Mouse (Mus musculus) embryo, embryonic 11.5 days (tissue): ENCODE data around the gene Pacs1.
A peak's percentile ranks its signal among the peaks of the same experiment; 100 is the strongest.
"Not testable (repeated sequence)": the region's sequence is repeated elsewhere in the genome, so short reads cannot be mapped to it uniquely, and the experiment has no call there.

Experiments
- DNase-seq: peaks from one replicate; pipeline ENCODE4 v3.0.0-alpha.2; 2012; ENCODE audit warnings: low read depth, low spot score

Gene Pacs1

GRCm38 (mm10) chr19:5268017-5268416 is 4.9 kb downstream of the Pacs1 start:
- no peak for DNase-seq

DNA sequence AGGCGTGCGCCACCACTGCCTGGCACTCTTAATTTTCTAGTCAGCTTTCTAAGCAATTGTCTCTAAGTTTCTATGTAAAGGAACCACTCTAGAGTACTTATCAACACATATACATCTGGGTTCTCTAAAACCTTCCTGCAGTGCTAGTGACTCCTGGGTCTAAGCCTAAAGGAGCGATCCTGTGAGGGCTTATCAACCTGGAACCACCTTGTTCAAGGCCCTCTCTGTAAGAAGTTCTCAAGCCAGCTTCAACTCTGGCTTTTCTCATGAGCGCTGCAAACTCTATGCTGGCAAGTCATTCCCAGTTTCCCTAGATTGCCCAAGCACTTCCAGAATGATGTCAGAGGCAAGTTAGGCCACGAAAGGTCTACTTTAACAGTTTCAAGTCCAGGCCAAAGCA is 5.9 kb downstream of the Pacs1 start:
- no peak for DNase-seq

DNA sequence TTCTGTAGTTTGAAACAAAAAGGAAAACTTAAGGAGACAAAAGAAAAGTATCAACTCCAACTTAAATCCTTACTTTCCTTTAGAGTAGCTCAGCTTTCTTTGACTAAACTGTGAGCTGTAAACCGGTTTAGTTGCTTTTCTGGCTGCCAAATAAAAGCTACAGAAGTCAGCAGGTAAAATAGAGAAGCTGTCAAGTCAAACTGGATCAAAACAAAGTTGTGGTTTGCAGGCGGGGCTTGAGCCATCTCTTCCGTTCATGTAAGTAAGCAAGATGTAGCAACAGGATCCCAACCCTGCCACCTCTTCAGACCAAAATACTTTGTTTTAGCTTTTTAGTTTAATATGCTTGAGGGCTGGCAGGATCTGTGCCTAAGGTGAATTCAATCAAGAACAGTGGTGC is 15.8 kb downstream of the Pacs1 start:
- no peak for DNase-seq

GRCm38 (mm10) chr19:5236981-5237380 is 35.9 kb downstream of the Pacs1 start:
- DNase-seq, result not testable (repeated sequence)

DNA sequence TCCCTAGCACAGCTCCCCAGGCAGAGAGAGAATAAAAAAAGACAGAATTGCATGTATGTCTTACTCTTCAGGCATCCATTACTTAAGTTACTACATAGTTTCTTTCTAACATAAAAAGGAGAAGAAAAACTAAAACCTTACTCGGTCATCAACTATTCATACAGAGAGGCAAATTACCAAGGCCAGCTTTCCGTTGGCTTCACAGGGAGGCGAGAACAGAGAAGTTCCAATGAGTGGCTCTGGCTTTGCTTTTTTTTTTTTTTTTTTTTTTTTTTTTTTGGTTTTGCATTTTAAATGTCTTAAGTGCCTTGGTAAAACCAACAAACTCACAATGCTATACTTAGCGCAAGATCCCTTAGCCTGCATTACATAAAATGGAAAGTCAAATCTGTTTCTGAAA is 40.2 kb downstream of the Pacs1 start:
- no peak for DNase-seq

- DNase-seq, result no peak
Measured at GRCm38 (mm10) chr19:5230110-5230509, 42.8 kb downstream of the Pacs1 start.

DNA sequence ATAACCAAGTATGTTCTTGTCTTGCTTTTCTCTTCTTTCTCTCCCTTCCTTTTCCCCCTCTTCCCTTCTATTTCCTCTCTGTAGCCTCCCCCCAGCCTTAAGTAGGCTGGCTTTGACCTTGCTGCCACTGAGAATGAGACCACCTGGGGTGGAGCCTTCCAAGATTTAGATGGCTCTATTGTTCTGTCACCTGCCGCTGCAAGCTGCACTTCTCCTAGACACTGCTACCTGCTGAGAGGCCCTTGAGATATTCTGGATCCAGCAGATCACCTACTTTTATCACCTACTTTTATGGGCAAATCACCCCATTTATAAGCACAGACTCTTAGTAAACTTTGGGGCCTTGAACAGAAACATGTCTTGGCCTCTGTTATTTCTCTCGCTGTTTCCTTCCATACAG is 48.3 kb downstream of the Pacs1 start:
- no peak for DNase-seq

DNA sequence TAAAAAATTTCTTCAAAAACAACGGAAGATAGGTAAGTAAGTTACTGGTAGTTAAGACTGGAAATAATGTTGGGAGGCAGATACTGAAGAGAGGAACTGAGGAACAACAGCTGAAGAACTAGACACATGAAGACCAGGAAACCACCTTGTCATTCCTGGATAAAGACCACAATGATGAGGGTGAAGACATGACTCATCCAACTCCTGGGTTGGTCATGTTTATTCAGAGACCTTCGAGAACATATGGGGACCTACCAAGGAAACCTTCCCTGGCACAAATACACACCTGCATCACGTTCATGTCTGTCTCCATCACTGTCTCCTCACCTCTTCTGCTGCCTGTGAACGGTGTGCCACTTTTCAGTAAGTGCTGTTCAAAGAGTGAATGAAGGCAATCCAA is 48.8 kb downstream of the Pacs1 start:
- no peak for DNase-seq

GRCm38 (mm10) chr19:5221926-5222325 is 51.0 kb downstream of the Pacs1 start:
- DNase-seq, result no peak

- not testable (repeated sequence) for DNase-seq
Measured at GRCm38 (mm10) chr19:5221219-5221723, 51.6 kb downstream of the Pacs1 start.

DNA sequence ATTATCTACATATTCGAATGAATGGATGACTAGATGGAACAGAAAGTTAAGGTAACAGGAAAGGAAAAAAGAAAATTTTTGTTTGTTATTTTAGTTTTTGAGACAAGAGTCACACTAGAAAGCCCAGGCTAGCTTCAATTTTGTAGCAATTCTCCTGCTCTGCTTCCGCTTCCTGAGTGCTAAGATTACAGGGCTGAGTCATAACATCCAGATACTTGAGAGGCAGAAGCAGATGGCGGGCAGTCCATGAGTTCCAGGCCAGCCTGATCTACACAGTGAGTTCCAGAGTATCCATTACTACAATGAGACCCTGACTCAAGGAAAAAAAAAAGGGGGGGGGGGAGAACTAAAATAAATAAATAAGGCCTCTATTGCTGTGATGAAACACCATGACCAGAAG is 52.5 kb downstream of the Pacs1 start:
- no peak for DNase-seq

DNA sequence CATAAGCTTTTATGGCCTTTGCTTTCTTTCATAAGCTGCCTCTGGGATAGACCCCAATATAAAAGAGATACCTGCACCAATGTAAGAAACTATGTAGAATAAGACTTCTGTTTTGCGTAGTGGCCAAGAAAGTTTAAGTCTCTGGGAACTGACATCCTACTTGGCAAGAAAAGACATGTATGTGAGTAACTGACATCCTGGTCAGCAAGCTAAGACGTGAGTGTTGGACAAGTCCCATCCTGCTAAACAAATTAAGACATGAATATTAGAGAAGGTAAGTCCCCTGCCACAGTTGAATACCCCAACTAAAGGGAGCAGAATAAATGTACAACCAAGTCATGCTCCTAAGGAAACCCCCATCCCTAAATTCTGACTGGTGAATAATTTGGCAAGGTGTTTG is 71.2 kb downstream of the Pacs1 start:
- DNase-seq, result no peak

- DNase-seq, result not testable (repeated sequence)
Measured at GRCm38 (mm10) chr19:5200617-5201016, 72.3 kb downstream of the Pacs1 start.

GRCm38 (mm10) chr19:5198553-5198952 is 74.4 kb downstream of the Pacs1 start:
- no peak for DNase-seq

DNA sequence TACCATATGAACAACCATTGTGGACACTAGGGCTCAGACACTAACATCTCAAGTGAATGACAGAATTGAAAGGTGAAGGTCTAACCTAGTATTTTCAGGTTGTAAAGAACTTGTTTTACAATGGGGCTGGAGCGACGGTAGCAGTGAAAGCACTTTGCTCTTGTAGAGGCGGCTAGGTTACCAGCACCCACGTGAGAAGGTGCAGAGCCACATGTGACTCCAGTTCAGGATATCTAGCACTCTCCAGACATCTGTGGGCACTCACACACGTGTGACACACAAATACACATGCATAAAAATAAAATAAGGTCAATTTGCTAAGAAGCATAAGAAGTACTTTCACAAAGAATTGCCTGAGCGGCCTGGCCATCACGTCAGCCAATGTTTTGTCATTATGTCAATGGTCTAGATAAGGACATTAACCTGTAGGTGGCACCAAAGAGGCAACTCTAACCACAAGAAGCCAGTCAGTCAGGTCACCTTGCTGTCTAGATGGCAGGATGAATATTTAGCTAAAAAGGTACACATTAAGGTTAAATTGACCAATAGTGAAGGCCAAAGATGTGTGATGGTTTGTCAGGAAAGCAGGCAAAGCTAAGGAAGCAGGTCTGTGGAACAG is 77.4 kb downstream of the Pacs1 start:
- DNase-seq, result peak; percentile 52

DNA sequence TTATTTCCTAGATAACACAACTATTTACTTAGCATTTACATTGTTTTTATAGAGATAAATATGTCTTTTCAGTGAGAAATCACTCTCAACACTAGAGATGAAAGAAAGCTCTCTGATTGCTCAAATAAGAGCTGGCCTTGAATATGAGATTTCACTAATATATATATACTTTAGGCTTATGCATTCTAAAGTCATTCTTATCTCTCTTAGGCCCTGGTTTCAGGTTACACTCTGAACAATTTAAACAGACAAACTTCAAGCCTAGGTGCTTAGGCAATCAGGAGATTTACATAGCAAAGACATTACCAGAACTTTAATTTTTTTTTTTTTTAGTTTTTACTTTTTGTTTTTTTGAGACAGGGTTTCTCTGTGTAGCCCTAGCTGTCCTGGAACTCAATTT is 80.5 kb downstream of the Pacs1 start:
- no peak for DNase-seq

- no peak for DNase-seq
Measured at GRCm38 (mm10) chr19:5187439-5187838, 85.5 kb downstream of the Pacs1 start.

- no peak for DNase-seq
Measured at GRCm38 (mm10) chr19:5181926-5182325, 91.0 kb downstream of the Pacs1 start.

GRCm38 (mm10) chr19:5178631-5179030 is 94.3 kb downstream of the Pacs1 start:
- no peak for DNase-seq

GRCm38 (mm10) chr19:5170430-5170829 is 102.5 kb downstream of the Pacs1 start:
- no peak for DNase-seq

DNA sequence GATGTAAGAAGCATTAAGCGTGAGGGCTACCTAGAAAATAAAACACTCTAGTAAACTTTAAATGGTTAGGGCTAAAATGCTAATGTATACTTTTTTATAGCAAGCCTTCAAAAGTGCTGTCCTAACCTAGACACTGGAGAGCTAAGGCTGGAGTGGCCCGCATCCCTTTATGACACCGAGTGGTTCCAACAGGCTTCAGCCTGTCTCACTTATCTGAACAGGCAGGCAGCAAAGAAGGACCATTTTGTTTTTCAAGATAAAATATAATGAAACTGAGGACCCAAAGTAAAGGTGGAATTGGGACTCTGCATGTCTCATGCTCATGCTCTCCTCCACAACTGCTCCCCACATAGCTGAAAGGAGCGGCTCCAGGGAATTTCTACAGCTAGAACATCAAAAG is 105.4 kb downstream of the Pacs1 start:
- DNase-seq, result no peak

DNA sequence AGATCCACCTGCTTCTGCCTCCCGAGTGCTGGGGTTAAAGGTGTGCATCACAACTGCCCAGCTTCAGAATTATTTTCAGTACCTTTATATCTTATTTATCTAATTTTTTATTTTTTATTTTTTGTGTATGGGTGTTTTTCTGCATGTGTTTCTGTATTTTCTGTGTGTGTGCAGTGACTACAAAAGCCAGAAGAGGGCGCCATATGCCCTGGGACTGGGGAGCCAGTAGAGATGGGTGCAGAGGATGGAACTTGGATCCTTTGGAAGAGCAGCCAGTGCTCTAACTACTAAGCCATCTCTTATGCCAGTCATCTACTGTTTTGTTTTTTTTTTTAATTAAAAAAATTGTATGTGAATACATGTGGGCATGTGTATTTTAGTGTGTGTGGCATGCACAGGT is 108.5 kb downstream of the Pacs1 start:
- DNase-seq, result no peak

GRCm38 (mm10) chr19:5161913-5162312 is 111.0 kb downstream of the Pacs1 start:
- DNase-seq, result no peak

DNA sequence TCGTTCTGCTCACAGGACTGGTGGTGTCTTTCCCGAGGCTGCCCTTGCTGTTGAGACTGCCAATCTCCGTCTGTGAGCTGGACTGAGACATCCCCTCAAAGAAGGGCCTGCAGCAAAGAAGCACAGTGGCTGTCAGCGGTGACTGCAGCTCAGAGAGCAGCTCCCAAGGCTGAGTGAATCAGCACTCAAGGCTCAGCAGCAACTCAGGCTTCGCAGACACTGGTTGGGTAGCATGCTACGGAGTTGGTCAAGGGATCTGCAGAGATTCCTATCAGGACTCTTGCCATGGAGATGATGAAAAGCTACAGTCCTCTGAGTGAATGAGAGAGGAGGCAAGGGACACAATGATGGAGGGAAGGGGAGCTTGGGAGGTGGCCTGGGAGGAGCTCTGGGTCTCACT is 120.7 kb downstream of the Pacs1 start:
- no peak for DNase-seq
